Mouse (Mus musculus) brain, adult 2 months (tissue): ENCODE measurements around the gene Pnpla6.
A peak's percentile ranks its signal among the peaks of the same experiment; 100 is the strongest.
"Not testable (repeated sequence)": the region's sequence is repeated elsewhere in the genome, so short reads cannot be mapped to it uniquely, and the experiment has no call there.

Source experiments
- DNase-seq: peaks from one replicate; pipeline ENCODE4 v3.0.0; 2011; ENCODE audit warnings: low read depth, low spot score

Pnpla6 gene

GRCm38 (mm10) chr8:3574546-3574945 lies 59.4 kb downstream of the Pnpla6 start:
- DNase-seq, result no peak

GRCm38 (mm10) chr8:3576211-3576960 lies 61.2 kb downstream of the Pnpla6 start:
- no peak for DNase-seq

GRCm38 (mm10) chr8:3579390-3580364 lies 64.5 kb downstream of the Pnpla6 start:
- no peak for DNase-seq

GRCm38 (mm10) chr8:3581961-3582360 lies 66.8 kb downstream of the Pnpla6 start:
- not testable (repeated sequence) for DNase-seq

- DNase-seq, result no peak
These were observed 71.3 kb downstream of the Pnpla6 start for GRCm38 (mm10) chr8:3586452-3586851.

GRCm38 (mm10) chr8:3586993-3587390 lies 71.8 kb downstream of the Pnpla6 start, which contains the start of gene Camsap3:
Camsap3 (plus strand) TSS chr8:3587293.
- no peak for DNase-seq

- DNase-seq, result peak; percentile 84
These were observed 72.4 kb downstream of the Pnpla6 start for GRCm38 (mm10) chr8:3587391-3588257.

- DNase-seq, result no peak
These were observed 73.1 kb downstream of the Pnpla6 start for GRCm38 (mm10) chr8:3588258-3588633.

- DNase-seq, result peak; percentile 54
These were observed 78.3 kb downstream of the Pnpla6 start for GRCm38 (mm10) chr8:3593470-3593869.
